Mouse (Mus musculus): Measurements from ENCODE around the gene Ncoa1. TPM values are rescaled to one million over a fixed set of nuclear protein-coding genes. Genes with fewer than 3 reads are reported as not detected.

Gene Ncoa1
- total RNA-seq, 1 experiment = 13.3 TPM

GRCm38 (mm10) chr12:4448076-4448589 is 28.8 kb downstream of the Ncoa1 start:
- no peak for TF ChIP-seq MAFK (IDR thresholded peaks at IDR 0.05; ENCODE audit: insufficient read depth, low read depth, low read length)
- TF ChIP-seq HCFC1 (IDR thresholded peaks at IDR 0.05; ENCODE audit: borderline replicate concordance, insufficient read depth, low read length) = no peak
- no peak for TF ChIP-seq ZNF384 (IDR thresholded peaks at IDR 0.05; ENCODE audit: low read depth, low read length)
- TF ChIP-seq CHD2 (IDR thresholded peaks at IDR 0.05; ENCODE audit: low read depth, low read length) = no peak
- no peak for TF ChIP-seq ZC3H11A (IDR thresholded peaks at IDR 0.05; ENCODE audit: borderline replicate concordance, low read depth, low read length)

GRCm38 (mm10) chr12:4444946-4445345 is 32.0 kb downstream of the Ncoa1 start:
- in situ Hi-C loops (cut with MboI; ENCODE audit: low sequenced_read_pairs in 2 of 2, unreplicated experiment in 2 of 2) = no loop called here
- Histone ChIP-seq H3K36me3 (ENCODE audit: control insufficient read depth, insufficient read depth, low read length, poor library complexity, severe bottlenecking) (no peaks in the 10 kb centered on the region), H3K9me3 (ENCODE audit: control insufficient read depth, insufficient read depth, low read depth, low read length) (no peaks in the 10 kb centered on the region), H3K4me1 (ENCODE audit: control insufficient read depth in 2 of 2, insufficient read depth in 2 of 2, low read length in 2 of 2, poor library complexity in 1 of 2) (no peaks in the 10 kb centered on the region), H3K4me3 (ENCODE audit: insufficient read depth in 1 of 2, low read depth in 1 of 2, low read length in 2 of 2, poor library complexity in 1 of 2, severe bottlenecking in 1 of 2) (no peak overlapping the region), H3K27ac (ENCODE audit: insufficient read depth, low read depth, low read length, poor library complexity, severe bottlenecking) (no peak overlapping the region), H3K9ac (ENCODE audit: insufficient read depth, low read depth, low read length, poor library complexity, severe bottlenecking) (no peak overlapping the region)
- TF ChIP-seq ZNF384 (IDR thresholded peaks at IDR 0.05; ENCODE audit: low read depth, low read length) (no peak), MAFK (IDR thresholded peaks at IDR 0.05; ENCODE audit: insufficient read depth, low read depth, low read length) (no peak), HCFC1 (IDR thresholded peaks at IDR 0.05; ENCODE audit: borderline replicate concordance, insufficient read depth, low read length) (no peak), ZC3H11A (IDR thresholded peaks at IDR 0.05; ENCODE audit: borderline replicate concordance, low read depth, low read length) (no peak)
- no peak for DNase-seq (ENCODE audit: low read depth, low spot score)

More at GRCm38 (mm10) chr12:4448076-4448589, 28.8 kb downstream of the Ncoa1 start:
- H3K36me3 ChIP-seq (ENCODE audit: control insufficient read depth, insufficient read depth, low read length, poor library complexity, severe bottlenecking) = no peaks in the 10 kb centered on the region
- H3K27ac ChIP-seq (ENCODE audit: insufficient read depth, low read depth, low read length, poor library complexity, severe bottlenecking) = no peak overlapping the region
- H3K4me1 ChIP-seq (ENCODE audit: control insufficient read depth in 2 of 2, insufficient read depth in 2 of 2, low read length in 2 of 2, poor library complexity in 1 of 2) = no peaks in the 10 kb centered on the region
- DNase-seq (ENCODE audit: low read depth, low spot score) = no peak
- in situ Hi-C loops (cut with MboI; ENCODE audit: low sequenced_read_pairs in 2 of 2, unreplicated experiment in 2 of 2) = no loop called here
- H3K9ac ChIP-seq (ENCODE audit: insufficient read depth, low read depth, low read length, poor library complexity, severe bottlenecking) = no peak overlapping the region
- H3K4me3 ChIP-seq (ENCODE audit: insufficient read depth in 1 of 2, low read depth in 1 of 2, low read length in 2 of 2, poor library complexity in 1 of 2, severe bottlenecking in 1 of 2) = no peak overlapping the region
- no peaks in the 10 kb centered on the region for H3K9me3 ChIP-seq (ENCODE audit: control insufficient read depth, insufficient read depth, low read depth, low read length)

GRCm38 (mm10) chr12:4441451-4441850 is 35.5 kb downstream of the Ncoa1 start:
- in situ Hi-C loops (cut with MboI; ENCODE audit: low sequenced_read_pairs in 2 of 2, unreplicated experiment in 2 of 2) = no loop called here
- no peaks in the 10 kb centered on the region for H3K36me3 ChIP-seq (ENCODE audit: control insufficient read depth, insufficient read depth, low read length, poor library complexity, severe bottlenecking)

GRCm38 (mm10) chr12:4436198-4436597 is 40.8 kb downstream of the Ncoa1 start:
- Histone ChIP-seq H3K4me3 (ENCODE audit: insufficient read depth in 1 of 2, low read depth in 1 of 2, low read length in 2 of 2, poor library complexity in 1 of 2, severe bottlenecking in 1 of 2) (no peak overlapping the region), H3K36me3 (ENCODE audit: control insufficient read depth, insufficient read depth, low read length, poor library complexity, severe bottlenecking) (no peaks in the 10 kb centered on the region), H3K27ac (ENCODE audit: insufficient read depth, low read depth, low read length, poor library complexity, severe bottlenecking) (no peak overlapping the region), H3K9me3 (ENCODE audit: control insufficient read depth, insufficient read depth, low read depth, low read length) (no peaks in the 10 kb centered on the region), H3K9ac (ENCODE audit: insufficient read depth, low read depth, low read length, poor library complexity, severe bottlenecking) (no peak overlapping the region), H3K4me1 (ENCODE audit: control insufficient read depth in 2 of 2, insufficient read depth in 2 of 2, low read length in 2 of 2, poor library complexity in 1 of 2) (no peaks in the 10 kb centered on the region)
- DNase-seq (ENCODE audit: low read depth, low spot score) = no peak
- TF ChIP-seq CHD2 (IDR thresholded peaks at IDR 0.05; ENCODE audit: low read depth, low read length) (no peak), MAFK (IDR thresholded peaks at IDR 0.05; ENCODE audit: insufficient read depth, low read depth, low read length) (no peak), HCFC1 (IDR thresholded peaks at IDR 0.05; ENCODE audit: borderline replicate concordance, insufficient read depth, low read length) (no peak), ZNF384 (IDR thresholded peaks at IDR 0.05; ENCODE audit: low read depth, low read length) (no peak), ZC3H11A (IDR thresholded peaks at IDR 0.05; ENCODE audit: borderline replicate concordance, low read depth, low read length) (no peak)
- in situ Hi-C loops (cut with MboI; ENCODE audit: low sequenced_read_pairs in 2 of 2, unreplicated experiment in 2 of 2) = no loop called here

More at GRCm38 (mm10) chr12:4441451-4441850, 35.5 kb downstream of the Ncoa1 start:
- no peak overlapping the region for H3K4me3 ChIP-seq (ENCODE audit: insufficient read depth in 1 of 2, low read depth in 1 of 2, low read length in 2 of 2, poor library complexity in 1 of 2, severe bottlenecking in 1 of 2)
- no peaks in the 10 kb centered on the region for H3K9me3 ChIP-seq (ENCODE audit: control insufficient read depth, insufficient read depth, low read depth, low read length)
- DNase-seq (ENCODE audit: low read depth, low spot score) = no peak
- H3K4me1 ChIP-seq (ENCODE audit: control insufficient read depth in 2 of 2, insufficient read depth in 2 of 2, low read length in 2 of 2, poor library complexity in 1 of 2) = no peaks in the 10 kb centered on the region
- H3K27ac ChIP-seq (ENCODE audit: insufficient read depth, low read depth, low read length, poor library complexity, severe bottlenecking) = no peak overlapping the region
- no peak overlapping the region for H3K9ac ChIP-seq (ENCODE audit: insufficient read depth, low read depth, low read length, poor library complexity, severe bottlenecking)
- TF ChIP-seq ZNF384 (IDR thresholded peaks at IDR 0.05; ENCODE audit: low read depth, low read length) = no peak
- no peak for TF ChIP-seq HCFC1 (IDR thresholded peaks at IDR 0.05; ENCODE audit: borderline replicate concordance, insufficient read depth, low read length)
- no peak for TF ChIP-seq CHD2 (IDR thresholded peaks at IDR 0.05; ENCODE audit: low read depth, low read length)
- TF ChIP-seq MAFK (IDR thresholded peaks at IDR 0.05; ENCODE audit: insufficient read depth, low read depth, low read length) = no peak
- no peak for TF ChIP-seq ZC3H11A (IDR thresholded peaks at IDR 0.05; ENCODE audit: borderline replicate concordance, low read depth, low read length)

GRCm38 (mm10) chr12:4433549-4433948 is 43.4 kb downstream of the Ncoa1 start:
- H3K4me1 ChIP-seq (ENCODE audit: control insufficient read depth in 2 of 2, insufficient read depth in 2 of 2, low read length in 2 of 2, poor library complexity in 1 of 2) = no peaks in the 10 kb centered on the region
- no peaks in the 10 kb centered on the region for H3K36me3 ChIP-seq (ENCODE audit: control insufficient read depth, insufficient read depth, low read length, poor library complexity, severe bottlenecking)
- no peak overlapping the region for H3K9ac ChIP-seq (ENCODE audit: insufficient read depth, low read depth, low read length, poor library complexity, severe bottlenecking)
- no peak overlapping the region for H3K4me3 ChIP-seq (ENCODE audit: insufficient read depth in 1 of 2, low read depth in 1 of 2, low read length in 2 of 2, poor library complexity in 1 of 2, severe bottlenecking in 1 of 2)
- H3K27ac ChIP-seq (ENCODE audit: insufficient read depth, low read depth, low read length, poor library complexity, severe bottlenecking) = no peak overlapping the region
- no peaks in the 10 kb centered on the region for H3K9me3 ChIP-seq (ENCODE audit: control insufficient read depth, insufficient read depth, low read depth, low read length)
- in situ Hi-C loops (cut with MboI; ENCODE audit: low sequenced_read_pairs in 2 of 2, unreplicated experiment in 2 of 2) = no loop called here
- TF ChIP-seq ZNF384 (IDR thresholded peaks at IDR 0.05; ENCODE audit: low read depth, low read length) = no peak
- TF ChIP-seq HCFC1 (IDR thresholded peaks at IDR 0.05; ENCODE audit: borderline replicate concordance, insufficient read depth, low read length) = no peak
- TF ChIP-seq ZC3H11A (IDR thresholded peaks at IDR 0.05; ENCODE audit: borderline replicate concordance, low read depth, low read length) = no peak
- TF ChIP-seq MAFK (IDR thresholded peaks at IDR 0.05; ENCODE audit: insufficient read depth, low read depth, low read length) = no peak
- TF ChIP-seq CHD2 (IDR thresholded peaks at IDR 0.05; ENCODE audit: low read depth, low read length) = no peak
- DNase-seq (ENCODE audit: low read depth, low spot score) = no peak
